Mouse (Mus musculus) MEL (cell line): ENCODE measurements at regions not wholly inside any gene's neighbourhood (a gene's known extent, or its start where the extent isn't known, plus 50 kb on each side); places are given as distances from the start of the nearest gene placed in this dataset.

Experiments used
- BHLHE40 ChIP-seq: IDR thresholded peaks from 2 replicates; pipeline ENCODE4 v1.6.1; 2012; ENCODE audit warnings: low read depth, mild to moderate bottlenecking, inconsistent platforms, low read length, improper control_type of control experiment, borderline replicate concordance
- CTCF ChIP-seq, 3 experiments: IDR thresholded peaks in 2 of 3; conservative IDR thresholded peaks in 1 of 3; 2 replicates each; pipeline ENCODE4 v1.5.1; 2011 to 2012; ENCODE audit warnings: low read length in 3 of 3, low read depth in 2 of 3, mild to moderate bottlenecking in 2 of 3, improper control_type of control experiment in 1 of 3, inconsistent platforms in 1 of 3, mixed read lengths in 1 of 3, moderate library complexity in 1 of 3; ENCODE audit not compliant: control insufficient read depth in 1 of 3, insufficient read depth in 1 of 3, poor library complexity in 1 of 3, severe bottlenecking in 1 of 3
- EP300 ChIP-seq, 2 experiments: IDR thresholded peaks; 2 replicates each; pipeline ENCODE4 v1.6.1; 2011; ENCODE audit warnings: improper control_type of control experiment in 2 of 2, low read length in 2 of 2, low read depth in 1 of 2, mild to moderate bottlenecking in 1 of 2
- HCFC1 ChIP-seq: IDR thresholded peaks from 2 replicates; pipeline ENCODE4 v1.6.1; 2012; ENCODE audit warnings: low read depth, mild to moderate bottlenecking, inconsistent platforms, low read length, improper control_type of control experiment, moderate library complexity
- MAX ChIP-seq: IDR thresholded peaks from 2 replicates; pipeline ENCODE4 v1.6.1; 2011; ENCODE audit warnings: low read length, improper control_type of control experiment
- POLR2A ChIP-seq, 2 experiments: IDR thresholded peaks; 2 replicates each; pipeline ENCODE4 v1.6.1; 2011 to 2012; ENCODE audit warnings: low read length in 2 of 2, mild to moderate bottlenecking in 2 of 2, control low read depth in 1 of 2, improper control_type of control experiment in 1 of 2, low read depth in 1 of 2, moderate library complexity in 1 of 2; ENCODE audit not compliant: control insufficient read depth in 1 of 2, insufficient read depth in 1 of 2, poor library complexity in 1 of 2
- POLR2AphosphoS2 ChIP-seq: IDR thresholded peaks from 2 replicates; pipeline ENCODE4 v1.6.1; 2011; ENCODE audit warnings: low read length, improper control_type of control experiment
- POLR2AphosphoS5 ChIP-seq: IDR thresholded peaks from 2 replicates; pipeline ENCODE4 v1.6.1; 2012; ENCODE audit warnings: low read depth, borderline replicate concordance, mild to moderate bottlenecking, inconsistent platforms, low read length, moderate library complexity, mixed read lengths
- SMC3 ChIP-seq: IDR thresholded peaks from 2 replicates; pipeline ENCODE4 v1.6.1; 2011; ENCODE audit warnings: low read depth, low read length, improper control_type of control experiment
- UBTF ChIP-seq: IDR thresholded peaks from 2 replicates; pipeline ENCODE4 v1.6.1; 2012; ENCODE audit warnings: low read depth, mild to moderate bottlenecking, inconsistent platforms, low read length, improper control_type of control experiment, moderate library complexity, borderline replicate concordance; ENCODE audit not compliant: insufficient read depth
- USF1 ChIP-seq: IDR thresholded peaks from 2 replicates; pipeline ENCODE4 v1.6.1; 2014; ENCODE audit warnings: low read depth, mild to moderate bottlenecking, inconsistent platforms, low read length, improper control_type of control experiment, moderate library complexity
- USF2 ChIP-seq, 2 experiments: IDR thresholded peaks; 2 replicates each; pipeline ENCODE4 v1.6.1; 2011 to 2012; ENCODE audit warnings: improper control_type of control experiment in 2 of 2, low read length in 2 of 2, borderline replicate concordance in 1 of 2, inconsistent platforms in 1 of 2, low read depth in 1 of 2, mild to moderate bottlenecking in 1 of 2; ENCODE audit not compliant: insufficient read depth in 1 of 2

- TF ChIP-seq BHLHE40 (no peak), CTCF (IDR thresholded peaks at IDR 0.05 in 2 of 3, conservative IDR thresholded peaks at IDR 0.05 in 1 of 3; ENCODE audit: control insufficient read depth in 1 of 3, insufficient read depth in 1 of 3, low read depth in 2 of 3, low read length in 3 of 3, poor library complexity in 1 of 3, severe bottlenecking in 1 of 3) (no peak), MAX (no peak), POLR2AphosphoS5 (no peak), POLR2A (IDR thresholded peaks at IDR 0.05; ENCODE audit: control insufficient read depth in 1 of 2, insufficient read depth in 1 of 2, low read depth in 1 of 2, low read length in 2 of 2, poor library complexity in 1 of 2) (no peak), HCFC1 (no peak), UBTF (no peak), SMC3 (no peak), EP300 (IDR thresholded peaks at IDR 0.05; ENCODE audit: low read depth in 1 of 2, low read length in 2 of 2) (no peak), USF2 (IDR thresholded peaks at IDR 0.05; ENCODE audit: borderline replicate concordance in 1 of 2, insufficient read depth in 1 of 2, low read depth in 1 of 2, low read length in 2 of 2) (no peak), USF1 (no peak), POLR2AphosphoS2 (no peak)
Observed at GRCm38 (mm10) chr10:96874646-96875045, 257.8 kb downstream of the Btg1 start.
